Mouse (Mus musculus) forebrain, embryonic 16.5 days (tissue): ENCODE results near the gene Rnf144a. TPM values are rescaled to one million over a fixed set of nuclear protein-coding genes. Genes with fewer than 3 reads are reported as not detected.

ENCODE experiments used
- ATAC-seq: fragments of 200-750 bp; cut with Nextera tagmentation; 2 replicates; pipeline ENCODE4 v1.8.0; 2017; ENCODE audit warnings: mild to moderate bottlenecking, moderate library complexity
- H3K27ac ChIP-seq: fragments of 300-500 bp; sonication (generic); 2 replicates; pipeline ENCODE4 v1.5.1; 2014; ENCODE audit warnings: low read length, control low read depth
- H3K27me3 ChIP-seq: fragments of 300-500 bp; sonication (generic); replicated peaks from 2 replicates; pipeline ENCODE4 v1.6.1; 2014; ENCODE audit warnings: low read length; ENCODE audit not compliant: control insufficient read depth, insufficient read depth
- H3K36me3 ChIP-seq: fragments of 300-500 bp; sonication (generic); 2 replicates; pipeline ENCODE4 v1.6.1; 2014; ENCODE audit not compliant: control insufficient read depth, insufficient read depth
- H3K4me1 ChIP-seq: fragments of 300-500 bp; sonication (generic); replicated peaks from 2 replicates; pipeline ENCODE4 v1.6.1; 2014; ENCODE audit warnings: low read length; ENCODE audit not compliant: control insufficient read depth, insufficient read depth
- H3K4me2 ChIP-seq: fragments of 300-500 bp; sonication (generic); 2 replicates; pipeline ENCODE4 v1.6.1; 2014; ENCODE audit warnings: mild to moderate bottlenecking, low read length, control low read depth
- H3K4me3 ChIP-seq: fragments of 300-500 bp; sonication (generic); replicated peaks from 2 replicates; pipeline ENCODE4 v1.5.1; 2014; ENCODE audit warnings: mild to moderate bottlenecking, low read length, control low read depth
- H3K9ac ChIP-seq: fragments of 300-500 bp; sonication (generic); replicated peaks from 2 replicates; pipeline ENCODE4 v1.6.1; 2014; ENCODE audit warnings: low read depth, low read length, control low read depth
- H3K9me3 ChIP-seq: fragments of 300-500 bp; sonication (generic); 2 replicates; pipeline ENCODE4 v1.6.1; 2016; ENCODE audit warnings: low read length; ENCODE audit not compliant: control insufficient read depth
- WGBS: fragments of 180-500 bp; shearing (Covaris S2); extraction: QIAGEN DNeasy Blood & Tissue Kit; methylation state at CpG from one replicate; pipeline ENCODE4 v1.1.7; 2014; 5-methylcytosine and 5-hydroxymethylcytosine counted together
- polyA plus RNA-seq: library from polyadenylated mRNA; unstranded; fragments of >200 nt; fragmentation: Nextera tagmentation; extraction: Ambion mirVana; gene quantifications from 2 replicates; pipeline ENCODE4 v1.2.1, GENCODE M21; 2015

The Rnf144a gene
- polyA plus RNA-seq, 1 experiment from 2014 or later, result 38.2 TPM

- ATAC-seq, result no peak
- H3K9me3 ChIP-seq, result no peaks in the 10 kb centered on the region
- H3K4me3 ChIP-seq, result no peak overlapping the region
- no peak overlapping the region for H3K9ac ChIP-seq
- no peaks in the 10 kb centered on the region for H3K27me3 ChIP-seq
- H3K4me1 ChIP-seq, result peaks cover 7% of the 10 kb centered on the region
- no peaks in the 10 kb centered on the region for H3K36me3 ChIP-seq
- WGBS, result 87% methylated on average over 4 of the region's 4 CpGs
- H3K27ac ChIP-seq, result no peak overlapping the region
- no peak overlapping the region for H3K4me2 ChIP-seq
Observed at GRCm38 (mm10) chr12:26366372-26366771, 48.7 kb downstream of the Rnf144a start.

- Histone ChIP-seq H3K27ac (no peak overlapping the region), H3K9me3 (no peaks in the 10 kb centered on the region), H3K36me3 (no peaks in the 10 kb centered on the region), H3K4me2 (no peak overlapping the region), H3K4me3 (no peak overlapping the region), H3K9ac (no peak overlapping the region), H3K27me3 (no peaks in the 10 kb centered on the region), H3K4me1 (peaks cover 12% of the 10 kb centered on the region)
- no peak for ATAC-seq
- WGBS, result 94% methylated on average over 3 of the region's 3 CpGs
Observed at GRCm38 (mm10) chr12:26365531-26366315, 49.3 kb downstream of the Rnf144a start.

GRCm38 (mm10) chr12:26364822-26365221 lies 50.2 kb downstream of the Rnf144a start:
- Histone ChIP-seq H3K9ac (no peak overlapping the region), H3K27ac (no peak overlapping the region), H3K36me3 (no peaks in the 10 kb centered on the region), H3K27me3 (no peaks in the 10 kb centered on the region), H3K4me3 (no peak overlapping the region), H3K4me2 (no peak overlapping the region), H3K9me3 (no peaks in the 10 kb centered on the region), H3K4me1 (peaks cover 10% of the 10 kb centered on the region)
- 87% methylated on average over 5 of the region's 5 CpGs for WGBS
- no peak for ATAC-seq

GRCm38 (mm10) chr12:26360946-26361523 lies 54.0 kb downstream of the Rnf144a start:
- Histone ChIP-seq H3K27me3 (no peaks in the 10 kb centered on the region), H3K4me1 (peaks cover 16% of the 10 kb centered on the region), H3K36me3 (0 out of 2 replicates have a peak, but pooled peaks cover 3% of the 10 kb centered on the region), H3K27ac (no peak overlapping the region), H3K9ac (no peak overlapping the region), H3K4me3 (no peak overlapping the region), H3K4me2 (no peak overlapping the region), H3K9me3 (no peaks in the 10 kb centered on the region)
- WGBS, result 63% methylated on average over 10 of the region's 10 CpGs
- no peak for ATAC-seq

- WGBS, result 82% methylated on average over 5 of the region's 5 CpGs
- Histone ChIP-seq H3K27me3 (no peaks in the 10 kb centered on the region), H3K4me3 (no peak overlapping the region), H3K9me3 (no peaks in the 10 kb centered on the region), H3K4me2 (no peak overlapping the region), H3K9ac (no peak overlapping the region), H3K27ac (no peak overlapping the region), H3K4me1 (peaks cover 16% of the 10 kb centered on the region), H3K36me3 (0 out of 2 replicates have a peak, but pooled peaks cover 3% of the 10 kb centered on the region)
- ATAC-seq, result no peak
Observed at GRCm38 (mm10) chr12:26359817-26360216, 55.2 kb downstream of the Rnf144a start.

GRCm38 (mm10) chr12:26359241-26359640 lies 55.8 kb downstream of the Rnf144a start:
- 95% methylated on average over 2 of the region's 2 CpGs for WGBS
- Histone ChIP-seq H3K9ac (no peak overlapping the region), H3K27ac (no peak overlapping the region), H3K9me3 (no peaks in the 10 kb centered on the region), H3K4me1 (peaks cover 16% of the 10 kb centered on the region), H3K4me2 (no peak overlapping the region), H3K4me3 (no peak overlapping the region), H3K27me3 (no peaks in the 10 kb centered on the region), H3K36me3 (0 out of 2 replicates have a peak, but pooled peaks cover 3% of the 10 kb centered on the region)
- no peak for ATAC-seq

- peak; percentile 54 for ATAC-seq
- no peaks in the 10 kb centered on the region for H3K9me3 ChIP-seq
- H3K9ac ChIP-seq, result no peak overlapping the region
- H3K4me2 ChIP-seq, result no peak overlapping the region
- no peak overlapping the region for H3K4me3 ChIP-seq
- H3K27me3 ChIP-seq, result no peaks in the 10 kb centered on the region
- 77% methylated on average over 4 of the region's 4 CpGs for WGBS
- peaks cover 13% of the 10 kb centered on the region for H3K4me1 ChIP-seq
- peak overlapping the region; percentile 50 for H3K27ac ChIP-seq
- H3K36me3 ChIP-seq, result 0 out of 2 replicates have a peak, but pooled peaks cover 3% of the 10 kb centered on the region
Observed at GRCm38 (mm10) chr12:26357246-26357645, 57.8 kb downstream of the Rnf144a start.

- Histone ChIP-seq H3K4me1 (peaks cover 14% of the 10 kb centered on the region), H3K4me3 (no peak overlapping the region), H3K27ac (no peak overlapping the region), H3K9ac (no peak overlapping the region), H3K36me3 (0 out of 2 replicates have a peak, but pooled peaks cover 3% of the 10 kb centered on the region), H3K9me3 (no peaks in the 10 kb centered on the region), H3K4me2 (no peak overlapping the region), H3K27me3 (no peaks in the 10 kb centered on the region)
- 88% methylated on average over 7 of the region's 7 CpGs for WGBS
- ATAC-seq, result no peak
Observed at GRCm38 (mm10) chr12:26356191-26356590, 58.9 kb downstream of the Rnf144a start.

- no peak overlapping the region for H3K9ac ChIP-seq
- no peak overlapping the region for H3K4me3 ChIP-seq
- ATAC-seq, result peak; percentile 62; the same call in 1 of the 2 replicates
- no peaks in the 10 kb centered on the region for H3K9me3 ChIP-seq
- H3K27me3 ChIP-seq, result no peaks in the 10 kb centered on the region
- H3K4me2 ChIP-seq, result no peak overlapping the region
- H3K36me3 ChIP-seq, result no peaks in the 10 kb centered on the region
- H3K4me1 ChIP-seq, result peaks cover 4% of the 10 kb centered on the region; the same call in 1 of the 2 replicates
- 20% methylated on average over 3 of the region's 3 CpGs for WGBS
- H3K27ac ChIP-seq, result no peak overlapping the region
Observed at GRCm38 (mm10) chr12:26351321-26351720, 63.7 kb downstream of the Rnf144a start.
